Mouse (Mus musculus) bone marrow macrophage, adult 2 months (primary cell): ENCODE measurements around the gene Arrdc5.
"Not testable (repeated sequence)": the region's sequence is repeated elsewhere in the genome, so short reads cannot be mapped to it uniquely, and the experiment has no call there.

ENCODE experiments used
- CTCF ChIP-seq: IDR thresholded peaks from 2 replicates; pipeline ENCODE4 v1.5.1; 2012; ENCODE audit warnings: low read depth, mild to moderate bottlenecking, low read length, moderate library complexity
- POLR2A ChIP-seq: IDR thresholded peaks from 2 replicates; pipeline ENCODE4 v1.6.1; 2012; ENCODE audit warnings: mild to moderate bottlenecking, low read depth, low read length, borderline replicate concordance

GRCm38 (mm10) chr17:56258812-56259211 is 41.3 kb downstream of the Arrdc5 start:
- not testable (repeated sequence) for TF ChIP-seq POLR2A, CTCF
